Mouse (Mus musculus): ENCODE data around the gene Stx16. TPM values are rescaled to one million over a fixed set of nuclear protein-coding genes. Genes with fewer than 3 reads are reported as not detected.

Gene Stx16
- 57.3 and 59.7 TPM in 2 replicates for polyA plus RNA-seq (2011; ENCODE audit: insufficient read depth, insufficient read length, low read depth, missing spikeins)

DNA sequence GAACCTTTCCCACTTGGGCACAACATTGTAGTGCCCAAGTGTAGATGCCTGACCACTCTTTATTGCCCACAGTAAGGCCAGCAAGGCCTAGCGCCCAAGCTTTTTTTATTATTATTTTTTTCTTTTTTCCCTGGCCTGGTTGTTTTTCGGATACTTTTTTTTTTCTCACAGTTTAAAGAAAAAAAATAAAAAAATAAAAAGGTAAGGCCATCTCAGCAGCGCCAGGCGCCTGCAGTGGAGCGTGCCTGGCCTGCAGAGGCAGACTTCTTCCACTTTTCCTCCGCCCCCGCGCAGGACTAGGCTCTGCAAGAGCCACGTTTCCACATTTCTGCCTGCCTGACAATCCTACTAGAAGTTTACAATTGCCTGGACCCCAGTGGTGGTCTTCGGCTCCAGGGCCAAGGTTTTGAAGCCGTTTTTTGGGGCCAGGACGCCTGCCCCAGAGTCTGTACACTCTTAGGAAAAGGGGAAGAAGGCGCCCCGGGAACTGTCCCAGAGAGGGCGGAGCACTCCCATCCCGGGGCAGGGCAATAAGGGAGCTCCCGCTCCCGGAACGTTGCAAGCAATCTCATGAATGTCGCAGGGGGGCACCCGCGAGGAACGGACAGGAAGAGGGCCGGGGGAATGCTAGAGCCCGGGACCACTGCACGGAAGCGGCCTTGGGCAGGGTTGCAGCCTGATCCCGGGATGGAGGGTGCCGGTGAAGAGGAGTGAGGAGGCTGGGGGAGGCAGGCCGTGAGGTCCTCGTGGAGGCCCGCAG, at the start of gene Stx16:
Gene Stx16 (plus strand): TSS at position 636 of the 760 bp plus-strand sequence.
- TF ChIP-seq POLR2A (IDR thresholded peaks at IDR 0.05; ENCODE audit: insufficient read depth, low read length): no peak
- TF ChIP-seq CTCF (IDR thresholded peaks at IDR 0.05; ENCODE audit: low read depth, low read length): peak; percentile 27
- TF ChIP-seq EP300 (IDR thresholded peaks at IDR 0.05; ENCODE audit: insufficient read depth, low read depth, low read length): 0 out of 2 replicates have a peak, but pooled peaks have one; percentile 53

GRCm38 (mm10) chr2:174026406-174026805, 49.7 kb upstream of the Stx16 start:
- Histone ChIP-seq H3K4me3 (ENCODE audit: low read depth, low read length) (no peak overlapping the region), H3K4me1 (ENCODE audit: control insufficient read depth, insufficient read depth, low read length) (no peaks in the 10 kb centered on the region), H3K9ac (ENCODE audit: low read depth, poor library complexity, severe bottlenecking) (no peak overlapping the region), H3K27me3 (ENCODE audit: control insufficient read depth, insufficient read depth, low read length, poor library complexity, severe bottlenecking) (no peaks in the 10 kb centered on the region), H3K36me3 (ENCODE audit: control insufficient read depth, insufficient read depth, low read length, poor library complexity, severe bottlenecking) (no peaks in the 10 kb centered on the region), H3K9me3 (replicated peaks; ENCODE audit: control insufficient read depth, insufficient read depth, low read length, poor library complexity, severe bottlenecking) (no peaks in the 10 kb centered on the region), H3K27ac (ENCODE audit: insufficient read depth, low read length) (no peak overlapping the region)
- TF ChIP-seq POLR2A (IDR thresholded peaks at IDR 0.05; ENCODE audit: insufficient read depth, low read length) (no peak), EP300 (IDR thresholded peaks at IDR 0.05; ENCODE audit: insufficient read depth, low read depth, low read length) (no peak), CTCF (IDR thresholded peaks at IDR 0.05; ENCODE audit: low read depth, low read length) (no peak)

More for the DNA sequence above, at the start of gene Stx16:
- H3K9me3 ChIP-seq (replicated peaks; ENCODE audit: control insufficient read depth, insufficient read depth, low read length, poor library complexity, severe bottlenecking): no peaks in the 10 kb centered on the region
- no peaks in the 10 kb centered on the region for H3K27me3 ChIP-seq (ENCODE audit: control insufficient read depth, insufficient read depth, low read length, poor library complexity, severe bottlenecking)
- peak within 1 kb of the TSS; percentile 23; the same call in 1 of the 2 replicates for H3K27ac ChIP-seq (ENCODE audit: insufficient read depth, low read length)
- no peaks in the 10 kb centered on the region; the same call in 1 of the 2 replicates for H3K36me3 ChIP-seq (ENCODE audit: control insufficient read depth, insufficient read depth, low read length, poor library complexity, severe bottlenecking)
- no peaks in the 10 kb centered on the region for H3K4me1 ChIP-seq (ENCODE audit: control insufficient read depth, insufficient read depth, low read length)
- H3K4me3 ChIP-seq (ENCODE audit: low read depth, low read length): peak within 1 kb of the TSS; percentile 93
- peak within 1 kb of the TSS; percentile 72 for H3K9ac ChIP-seq (ENCODE audit: low read depth, poor library complexity, severe bottlenecking)

DNA sequence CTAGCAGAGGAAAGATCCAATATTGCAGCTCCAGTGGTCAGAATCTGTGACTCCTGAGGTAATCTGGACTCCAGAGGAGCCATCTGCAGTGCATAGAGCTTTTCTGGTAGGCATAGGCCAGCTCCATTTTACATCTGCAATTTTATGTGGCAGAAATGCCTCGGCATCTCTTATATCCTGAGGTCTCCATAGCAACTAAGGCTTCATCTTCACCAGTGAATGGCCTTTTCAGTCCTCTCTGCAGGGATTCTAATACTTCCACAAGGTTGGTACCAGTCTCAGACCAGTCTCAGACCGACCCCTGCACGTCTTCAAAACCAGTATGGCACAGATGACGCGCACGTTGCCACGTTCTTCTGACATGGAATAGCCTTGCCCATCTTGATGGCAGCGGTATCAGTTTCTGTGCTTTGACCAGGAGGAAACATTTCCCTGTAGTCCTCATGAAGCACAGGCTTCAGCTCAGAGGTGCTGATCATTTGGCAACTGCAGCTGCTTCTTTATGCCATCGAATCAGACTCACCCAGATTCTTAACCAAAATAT, 42.8 kb upstream of the Stx16 start:
- Histone ChIP-seq H3K27me3 (ENCODE audit: control insufficient read depth, insufficient read depth, low read length, poor library complexity, severe bottlenecking) (no peaks in the 10 kb centered on the region), H3K27ac (ENCODE audit: insufficient read depth, low read length) (no peak overlapping the region), H3K36me3 (ENCODE audit: control insufficient read depth, insufficient read depth, low read length, poor library complexity, severe bottlenecking) (no peaks in the 10 kb centered on the region), H3K9me3 (replicated peaks; ENCODE audit: control insufficient read depth, insufficient read depth, low read length, poor library complexity, severe bottlenecking) (no peaks in the 10 kb centered on the region), H3K4me3 (ENCODE audit: low read depth, low read length) (no peak overlapping the region), H3K4me1 (ENCODE audit: control insufficient read depth, insufficient read depth, low read length) (no peaks in the 10 kb centered on the region), H3K9ac (ENCODE audit: low read depth, poor library complexity, severe bottlenecking) (no peak overlapping the region)
- TF ChIP-seq POLR2A (IDR thresholded peaks at IDR 0.05; ENCODE audit: insufficient read depth, low read length) (no peak), CTCF (IDR thresholded peaks at IDR 0.05; ENCODE audit: low read depth, low read length) (no peak), EP300 (IDR thresholded peaks at IDR 0.05; ENCODE audit: insufficient read depth, low read depth, low read length) (no peak)

- Histone ChIP-seq H3K27me3 (ENCODE audit: control insufficient read depth, insufficient read depth, low read length, poor library complexity, severe bottlenecking) (no peaks in the 10 kb centered on the region), H3K4me1 (ENCODE audit: control insufficient read depth, insufficient read depth, low read length) (peaks cover 15% of the 10 kb centered on the region), H3K27ac (ENCODE audit: insufficient read depth, low read length) (no peak overlapping the region), H3K9ac (ENCODE audit: low read depth, poor library complexity, severe bottlenecking) (no peak overlapping the region), H3K4me3 (ENCODE audit: low read depth, low read length) (no peak overlapping the region), H3K36me3 (ENCODE audit: control insufficient read depth, insufficient read depth, low read length, poor library complexity, severe bottlenecking) (no peaks in the 10 kb centered on the region), H3K9me3 (replicated peaks; ENCODE audit: control insufficient read depth, insufficient read depth, low read length, poor library complexity, severe bottlenecking) (peaks cover 10% of the 10 kb centered on the region; the same call in 1 of the 2 replicates)
- TF ChIP-seq CTCF (IDR thresholded peaks at IDR 0.05; ENCODE audit: low read depth, low read length) (no peak), EP300 (IDR thresholded peaks at IDR 0.05; ENCODE audit: insufficient read depth, low read depth, low read length) (no peak), POLR2A (IDR thresholded peaks at IDR 0.05; ENCODE audit: insufficient read depth, low read length) (no peak)
Measured at GRCm38 (mm10) chr2:174047656-174048055, 28.5 kb upstream of the Stx16 start.

DNA sequence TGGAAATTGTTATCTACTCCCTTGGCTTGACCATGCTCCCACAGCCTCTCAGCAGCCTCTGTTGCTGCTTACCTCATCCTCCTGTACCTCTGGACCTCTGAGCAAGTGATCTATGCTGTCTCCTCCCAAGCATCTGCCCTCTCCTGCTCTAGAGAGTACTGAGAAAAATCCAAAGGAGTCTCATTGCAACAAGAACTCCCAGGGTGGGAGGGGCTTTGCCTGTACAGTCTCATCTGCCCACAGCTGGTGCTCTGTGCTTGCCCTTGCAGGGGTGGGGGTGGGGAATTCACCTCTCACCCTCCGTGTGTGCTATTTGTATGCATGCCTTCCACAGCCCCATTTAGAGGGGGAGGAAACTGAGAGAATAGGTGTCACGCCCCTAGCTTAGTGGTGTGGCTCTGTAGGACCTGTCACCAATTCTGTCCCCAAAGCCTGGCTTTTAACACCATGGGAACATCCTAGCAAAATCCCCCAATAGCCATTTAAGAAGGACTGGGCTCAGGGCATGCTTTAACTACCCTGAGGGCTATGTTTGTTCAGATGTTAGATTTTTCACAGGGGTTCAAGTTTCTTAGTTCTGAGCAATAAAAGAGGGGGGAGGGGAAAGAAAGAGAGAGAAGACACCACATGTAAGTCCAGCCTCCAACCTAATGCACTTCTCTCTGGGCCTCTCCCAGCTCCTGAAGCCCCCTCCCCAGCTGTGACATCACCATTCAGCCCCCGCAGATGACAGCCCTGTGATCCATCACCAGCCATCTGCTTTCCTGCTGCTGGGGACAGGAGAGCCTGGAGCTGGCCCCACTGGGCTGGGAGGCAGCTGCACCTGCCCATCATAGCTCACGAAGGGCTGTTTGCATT, 26.4 kb upstream of the Stx16 start:
- TF ChIP-seq CTCF (IDR thresholded peaks at IDR 0.05; ENCODE audit: low read depth, low read length) (no peak), EP300 (IDR thresholded peaks at IDR 0.05; ENCODE audit: insufficient read depth, low read depth, low read length) (peak; percentile 74; the same call in 1 of the 2 replicates)
- no peak overlapping the region for H3K9ac ChIP-seq (ENCODE audit: low read depth, poor library complexity, severe bottlenecking)
- H3K4me3 ChIP-seq (ENCODE audit: low read depth, low read length): no peak overlapping the region
- H3K9me3 ChIP-seq (replicated peaks; ENCODE audit: control insufficient read depth, insufficient read depth, low read length, poor library complexity, severe bottlenecking): peaks cover 10% of the 10 kb centered on the region; the same call in 1 of the 2 replicates
- H3K4me1 ChIP-seq (ENCODE audit: control insufficient read depth, insufficient read depth, low read length): peaks cover 15% of the 10 kb centered on the region
- H3K36me3 ChIP-seq (ENCODE audit: control insufficient read depth, insufficient read depth, low read length, poor library complexity, severe bottlenecking): no peaks in the 10 kb centered on the region
- no peak overlapping the region for H3K27ac ChIP-seq (ENCODE audit: insufficient read depth, low read length)
- H3K27me3 ChIP-seq (ENCODE audit: control insufficient read depth, insufficient read depth, low read length, poor library complexity, severe bottlenecking): no peaks in the 10 kb centered on the region
